Comparison of ENCODE assay signal across 8 mouse cellular contexts in genomic region chr7:96796033-96796741, GRCm38 (mm10).
A peak's percentile ranks its signal among the peaks of the same experiment; 100 is the strongest.
DNase-seq lines count a peak whose midpoint lies in the region; ATAC-seq lines count a peak whose summit lies in the region.

No protein-coding gene starts in this region.

- peak; percentile 86 for ATAC-seq in hindbrain, embryonic 13.5 days (ENCODE audit: low FRiP score)
- ATAC-seq in activated CD4-positive, CD25-positive, alpha-beta regulatory T cell, adult 4 months = no peak

- 0 out of 2 replicates have a peak overlapping the region, but pooled peaks have one; percentile 38 for H3K4me2 ChIP-seq in hindbrain, embryonic 13.5 days

- 28% methylated on average over 9 of the region's 9 CpGs for WGBS in hindbrain, embryonic 13.5 days

- H3K4me3 ChIP-seq in hindbrain, embryonic 13.5 days = no peak overlapping the region

- H3K9ac ChIP-seq in hindbrain, embryonic 13.5 days = peak overlapping the region; percentile 58

- no peaks in the 10 kb centered on the region for H3K9me3 ChIP-seq in hindbrain, embryonic 13.5 days

- H3K36me3 ChIP-seq in hindbrain, embryonic 13.5 days = no peaks in the 10 kb centered on the region

- peaks cover 56% of the 10 kb centered on the region for H3K4me1 ChIP-seq in hindbrain, embryonic 13.5 days (replicated peaks)

- peak overlapping the region; percentile 87 for H3K27ac ChIP-seq in hindbrain, embryonic 13.5 days

- no peaks in the 10 kb centered on the region for H3K27me3 ChIP-seq in hindbrain, embryonic 13.5 days

- peak; percentile 86 for DNase-seq in adipocyte (ENCODE audit: low spot score)
- peak; percentile 46 to 69 for DNase-seq in cerebellum, postnatal 25 days
- peak; percentile 57 to 75 for DNase-seq in frontal cortex, postnatal 25 days (ENCODE audit: low spot score in 2 of 2)
- DNase-seq in layer of hippocampus, postnatal 36 days = peak; percentile 79 to 82
- peak; percentile 59 for DNase-seq in lung, postnatal 25 days (ENCODE audit: low spot score)
- DNase-seq in right cerebral cortex, postnatal 14 days = peak; percentile 77
